ENCODE assay signal across 9 mouse cellular contexts in genomic region chr10:127209928-127210570, GRCm38 (mm10). TPM values are rescaled to one million over a fixed set of nuclear protein-coding genes. Genes with fewer than 3 reads are reported as not detected.
DNase-seq lines count a peak whose midpoint lies in the region; ATAC-seq lines count a peak whose summit lies in the region.
"Had no signal": no experiment of that assay in that cellular context is flagged by ENCODE, and none has a peak within 500 bp of the region (broad histone marks: within the 10 kb centered on the region; RNA-seq: fewer than 3 reads in every experiment).

No protein-coding gene starts in this region.

- no peak for DNase-seq in kidney, adult 9 months
- DNase-seq in left cerebral cortex, adult 18-20 months (ENCODE audit: low spot score in 2 of 2): no peak
- no peak for DNase-seq in left cerebral cortex, adult 11 months (ENCODE audit: low spot score)
- DNase-seq in kidney, postnatal 10 days: no peak

- H3K4me1 ChIP-seq in kidney, embryonic 14.5 days (ENCODE audit: control insufficient read depth, insufficient read depth, low read length): 0 out of 2 replicates have a peak, but pooled peaks cover 6% of the 10 kb centered on the region
- no peaks in the 10 kb centered on the region for H3K4me1 ChIP-seq in brown adipose tissue, adult 24 weeks (ENCODE audit: control insufficient read depth, insufficient read depth, insufficient read length, low read length)
- H3K4me1 ChIP-seq in hindbrain, embryonic 16.5 days (ENCODE audit: control insufficient read depth, insufficient read depth, low read depth, low read length): peaks cover 13% of the 10 kb centered on the region
- peaks cover 15% of the 10 kb centered on the region for H3K4me1 ChIP-seq in midbrain, embryonic 15.5 days

- peaks cover 28% of the 10 kb centered on the region for H3K36me3 ChIP-seq in kidney, embryonic 14.5 days (ENCODE audit: control insufficient read depth, insufficient read depth, low read length)
- H3K36me3 ChIP-seq in hindbrain, embryonic 16.5 days (ENCODE audit: control insufficient read depth, insufficient read depth, low read length): peaks cover 10% of the 10 kb centered on the region
- peaks cover 8% of the 10 kb centered on the region; the same call in 1 of the 2 replicates for H3K36me3 ChIP-seq in midbrain, embryonic 15.5 days (replicated peaks)

- H3K9ac ChIP-seq in kidney, embryonic 14.5 days (ENCODE audit: low read depth, low read length): no peak overlapping the region
- H3K9ac ChIP-seq in hindbrain, embryonic 16.5 days (ENCODE audit: low read depth, low read length): peak overlapping the region; percentile 78; the same call in 1 of the 2 replicates
- H3K9ac ChIP-seq in midbrain, embryonic 15.5 days: no peak overlapping the region

- H3K4me2 ChIP-seq in kidney, embryonic 14.5 days (replicated peaks; ENCODE audit: low read depth, low read length): peak overlapping the region; percentile 57
- peak overlapping the region; percentile 92 for H3K4me2 ChIP-seq in hindbrain, embryonic 16.5 days (ENCODE audit: low read length)
- H3K4me2 ChIP-seq in midbrain, embryonic 15.5 days: peak overlapping the region; percentile 74

- 82% methylated on average over 13 of the region's 13 CpGs for WGBS in kidney, embryonic 14.5 days
- WGBS in hindbrain, embryonic 16.5 days: 89% methylated on average over 13 of the region's 13 CpGs
- 88% methylated on average over 13 of the region's 13 CpGs for WGBS in midbrain, embryonic 15.5 days

- no peak overlapping the region for H3K27ac ChIP-seq in kidney, embryonic 14.5 days (ENCODE audit: low read depth, low read length)
- no peak overlapping the region for H3K27ac ChIP-seq in brown adipose tissue, adult 24 weeks (replicated peaks; ENCODE audit: low read depth, low read length)
- H3K27ac ChIP-seq in hindbrain, embryonic 16.5 days (ENCODE audit: low read depth, low read length): no peak overlapping the region
- no peak overlapping the region for H3K27ac ChIP-seq in midbrain, embryonic 15.5 days

- H3K4me3 ChIP-seq in kidney, embryonic 14.5 days (ENCODE audit: low read length): peak overlapping the region; percentile 74
- peak overlapping the region; percentile 87; the same call in 1 of the 2 replicates for H3K4me3 ChIP-seq in brown adipose tissue, adult 24 weeks (ENCODE audit: insufficient read depth, low read depth, low read length)
- peak overlapping the region; percentile 68 for H3K4me3 ChIP-seq in hindbrain, embryonic 16.5 days (ENCODE audit: low read length)
- H3K4me3 ChIP-seq in midbrain, embryonic 15.5 days: peak overlapping the region; percentile 82

- no peak for ATAC-seq in kidney, embryonic 14.5 days (ENCODE audit: low FRiP score, low TSS enrichment)
- no peak for ATAC-seq in hindbrain, embryonic 16.5 days
- ATAC-seq in midbrain, embryonic 15.5 days (replicated peaks): no peak

- H3K27me3 ChIP-seq in kidney, embryonic 14.5 days (ENCODE audit: control insufficient read depth, insufficient read depth, low read length): no peaks in the 10 kb centered on the region
- no peaks in the 10 kb centered on the region for H3K27me3 ChIP-seq in hindbrain, embryonic 16.5 days (replicated peaks; ENCODE audit: control insufficient read depth, insufficient read depth, low read length)
- H3K27me3 ChIP-seq in midbrain, embryonic 15.5 days (replicated peaks): no peaks in the 10 kb centered on the region
- H3K27me3 ChIP-seq: Patski had no signal

- H3K9me3 ChIP-seq in kidney, embryonic 14.5 days (ENCODE audit: control insufficient read depth, low read length): no peaks in the 10 kb centered on the region
- no peaks in the 10 kb centered on the region for H3K9me3 ChIP-seq in hindbrain, embryonic 16.5 days (ENCODE audit: control insufficient read depth, low read length)
- H3K9me3 ChIP-seq in midbrain, embryonic 15.5 days: no peaks in the 10 kb centered on the region

RNA-seq across cellular contexts. Expression of gene Pip4k2c, which starts 1.3 kb away (rescaled TPM):
- polyA plus RNA-seq in kidney, embryonic 14.5 days (2014; fragmentation: Nextera tagmentation; extraction: Ambion mirVana): 19.2 and 31.0 TPM in 2 replicates
- 15.4 and 18.5 TPM in 2 replicates for polyA plus RNA-seq in brown adipose tissue, adult 24 weeks (2012; ENCODE audit: insufficient read depth, insufficient read length, missing spikeins)
- polyA plus RNA-seq in hindbrain, embryonic 16.5 days (2015; fragmentation: Nextera tagmentation; extraction: Ambion mirVana): 20.5 and 20.7 TPM in 2 replicates
- 17.9 and 18.7 TPM in 2 replicates for polyA plus RNA-seq in midbrain, embryonic 15.5 days (2015; fragmentation: Nextera tagmentation; extraction: Ambion mirVana)
- total RNA-seq in left cerebral cortex, adult 18-20 months (2021): 100 to 1,000 TPM; 116 to 121 TPM

RNA-seq across cellular contexts. Expression of gene Dtx3, which starts 14.5 kb away (rescaled TPM):
- 107 and 117 TPM in 2 replicates for polyA plus RNA-seq in kidney, embryonic 14.5 days (2014; fragmentation: Nextera tagmentation; extraction: Ambion mirVana)
- 5.0 and 5.8 TPM in 2 replicates for polyA plus RNA-seq in brown adipose tissue, adult 24 weeks (2012; ENCODE audit: insufficient read depth, insufficient read length, missing spikeins)
- 213 and 233 TPM in 2 replicates for polyA plus RNA-seq in hindbrain, embryonic 16.5 days (2015; fragmentation: Nextera tagmentation; extraction: Ambion mirVana)
- 288 and 297 TPM in 2 replicates for polyA plus RNA-seq in midbrain, embryonic 15.5 days (2015; fragmentation: Nextera tagmentation; extraction: Ambion mirVana)
- total RNA-seq in left cerebral cortex, adult 18-20 months (2021): 100 to 1,000 TPM; 198 to 222 TPM

RNA-seq across cellular contexts. Expression of gene Arhgef25, which starts 20.2 kb away (rescaled TPM):
- 31.0 and 32.9 TPM in 2 replicates for polyA plus RNA-seq in kidney, embryonic 14.5 days (2014; fragmentation: Nextera tagmentation; extraction: Ambion mirVana)
- 2.0 and 4.0 TPM in 2 replicates for polyA plus RNA-seq in brown adipose tissue, adult 24 weeks (2012; ENCODE audit: insufficient read depth, insufficient read length, missing spikeins)
- polyA plus RNA-seq in hindbrain, embryonic 16.5 days (2015; fragmentation: Nextera tagmentation; extraction: Ambion mirVana): 29.0 and 29.1 TPM in 2 replicates
- 20.6 and 21.9 TPM in 2 replicates for polyA plus RNA-seq in midbrain, embryonic 15.5 days (2015; fragmentation: Nextera tagmentation; extraction: Ambion mirVana)
- total RNA-seq in left cerebral cortex, adult 18-20 months (2021): 100 to 1,000 TPM; 163 to 215 TPM

RNA-seq across cellular contexts. Expression of gene Slc26a10, which starts 29.6 kb away (rescaled TPM):
- 2.0 and 2.3 TPM in 2 replicates for polyA plus RNA-seq in kidney, embryonic 14.5 days (2014; fragmentation: Nextera tagmentation; extraction: Ambion mirVana)
- 1.0 and 4.8 TPM in 2 replicates for polyA plus RNA-seq in brown adipose tissue, adult 24 weeks (2012; ENCODE audit: insufficient read depth, insufficient read length, missing spikeins)
- polyA plus RNA-seq in hindbrain, embryonic 16.5 days (2015; fragmentation: Nextera tagmentation; extraction: Ambion mirVana): 1.4 and 1.5 TPM in 2 replicates
- 0.94 and 0.98 TPM in 2 replicates for polyA plus RNA-seq in midbrain, embryonic 15.5 days (2015; fragmentation: Nextera tagmentation; extraction: Ambion mirVana)
- 1 to 10 TPM; 4.3 to 4.6 TPM for total RNA-seq in left cerebral cortex, adult 18-20 months (2021)

RNA-seq across cellular contexts. Expression of gene B4galnt1, which starts 45.0 kb away (rescaled TPM):
- polyA plus RNA-seq in kidney, embryonic 14.5 days (2014; fragmentation: Nextera tagmentation; extraction: Ambion mirVana): 6.2 and 8.7 TPM in 2 replicates
- 0.95 and 1.8 TPM in 2 replicates for polyA plus RNA-seq in brown adipose tissue, adult 24 weeks (2012; ENCODE audit: insufficient read depth, insufficient read length, missing spikeins)
- polyA plus RNA-seq in hindbrain, embryonic 16.5 days (2015; fragmentation: Nextera tagmentation; extraction: Ambion mirVana): 59.0 and 74.1 TPM in 2 replicates
- polyA plus RNA-seq in midbrain, embryonic 15.5 days (2015; fragmentation: Nextera tagmentation; extraction: Ambion mirVana): 62.2 and 62.3 TPM in 2 replicates
- total RNA-seq in left cerebral cortex, adult 18-20 months (2021): 100 to 1,000 TPM; 119 to 130 TPM

Comparison
In these comparisons a context has a peak if more than half of its experiments do, and no peak if none do; other contexts are left out.
1. RNA of gene Dtx3, which starts 14.5 kb away (polyA plus RNA-seq): 288 to 297 TPM in midbrain, embryonic 15.5 days, 213 to 233 TPM in hindbrain, embryonic 16.5 days and 107 to 117 TPM in kidney, embryonic 14.5 days; 5.0 to 5.8 TPM in brown adipose tissue, adult 24 weeks; every median in the first group is over 10 times any median in the second.
2. Peak in every context shown above with its lines, with median percentiles within 50 percentile points of each other: H3K4me2 ChIP-seq and H3K4me3 ChIP-seq.